Comparison of ENCODE assay signal across 16 mouse cellular contexts in genomic region chr5:115695191-115695770, GRCm38 (mm10). TPM values are rescaled to one million over a fixed set of nuclear protein-coding genes. Genes with fewer than 3 reads are reported as not detected.
A peak's percentile ranks its signal among the peaks of the same experiment; 100 is the strongest.
DNase-seq lines count a peak whose midpoint lies in the region; TF ChIP-seq lines count a peak whose summit lies in the region.
"Had no signal": no experiment of that assay in that cellular context is flagged by ENCODE, and none has a peak within 500 bp of the region (broad histone marks: within the 10 kb centered on the region; RNA-seq: fewer than 3 reads in every experiment).

No protein-coding gene starts in this region.

- no peaks in the 10 kb centered on the region for H3K4me1 ChIP-seq in kidney, adult 2 months (ENCODE audit: control insufficient read depth, insufficient read depth, low read length)
- peaks cover 13% of the 10 kb centered on the region for H3K4me1 ChIP-seq in limb, embryonic 10.5 days

- H3K27ac ChIP-seq in kidney, adult 2 months (ENCODE audit: insufficient read depth, low read depth, low read length), result no peak overlapping the region
- no peak overlapping the region for H3K27ac ChIP-seq in limb, embryonic 10.5 days
- H3K27ac ChIP-seq: embryonic facial prominence, embryonic 15.5 days; limb, embryonic 15.5 days; neural tube, embryonic 12.5 days had no signal

- no peak overlapping the region for H3K4me3 ChIP-seq in kidney, adult 2 months (ENCODE audit: insufficient read depth, low read depth, low read length)
- H3K4me3 ChIP-seq in limb, embryonic 10.5 days, result no peak overlapping the region
- H3K4me3 ChIP-seq: embryonic facial prominence, embryonic 15.5 days; limb, embryonic 15.5 days; neural tube, embryonic 12.5 days had no signal

- TF ChIP-seq CTCF in kidney, adult 2 months (conservative IDR thresholded peaks at IDR 0.05; ENCODE audit: insufficient read depth, insufficient read length, low read depth, low read length), result no peak

- no peaks in the 10 kb centered on the region for H3K36me3 ChIP-seq in kidney, adult 2 months (ENCODE audit: control insufficient read depth, insufficient read depth, low read length)
- no peaks in the 10 kb centered on the region for H3K36me3 ChIP-seq in limb, embryonic 10.5 days
- H3K36me3 ChIP-seq: embryonic facial prominence, embryonic 15.5 days; limb, embryonic 15.5 days; neural tube, embryonic 12.5 days had no signal

- peak; percentile 6 for DNase-seq in kidney, adult 2 months
- no peak for DNase-seq in kidney, postnatal 36 days
- DNase-seq in testis, postnatal 10 days (ENCODE audit: low spot score), result peak; percentile 16
- no peak for DNase-seq in testis, postnatal 14 days (ENCODE audit: low spot score)
- DNase-seq in cerebellum, postnatal 10 days, result peak; percentile 79
- no peak for DNase-seq in kidney, adult 8-10 months
- no peak for DNase-seq in limb, embryonic 10.5 days (ENCODE audit: low spot score)
- DNase-seq: adrenal gland, adult 8-10 months; forebrain, postnatal 0 days; gastrocnemius, postnatal 36 days; kidney, postnatal 14 days; lung, embryonic 14.5 days; thymus, postnatal 36 days had no signal

- H3K9me3 ChIP-seq in limb, embryonic 10.5 days (replicated peaks), result no peaks in the 10 kb centered on the region
- H3K9me3 ChIP-seq: embryonic facial prominence, embryonic 15.5 days; limb, embryonic 15.5 days; neural tube, embryonic 12.5 days had no signal

- TF ChIP-seq POLR2A in kidney, adult 2 months (IDR thresholded peaks at IDR 0.05; ENCODE audit: low read depth, low read length), result no peak

- H3K27me3 ChIP-seq in kidney, adult 2 months (replicated peaks; ENCODE audit: control insufficient read depth, insufficient read depth, low read length), result no peaks in the 10 kb centered on the region
- H3K27me3 ChIP-seq in limb, embryonic 10.5 days (ENCODE audit: low read depth, poor library complexity, severe bottlenecking), result no peaks in the 10 kb centered on the region
- H3K27me3 ChIP-seq: embryonic facial prominence, embryonic 15.5 days; neural tube, embryonic 12.5 days had no signal

- 63% methylated on average over 6 of the region's 6 CpGs for WGBS in kidney, adult 2 months
- WGBS in limb, embryonic 10.5 days, result 85% methylated on average over 6 of the region's 6 CpGs

RNA-seq across cellular contexts. Expression of gene Bicdl1, which starts 36.1 kb away (rescaled TPM):
- 55.9 and 67.5 TPM in 2 replicates for polyA plus RNA-seq in kidney, adult 2 months (2012; rRNA removed)
- 7.1 and 8.3 TPM in 2 replicates for polyA plus RNA-seq in limb, embryonic 10.5 days (2016; fragmentation: Nextera tagmentation; extraction: Ambion mirVana)

Comparison
In these comparisons a context has a peak if more than half of its experiments do, and no peak if none do; other contexts are left out.
1. DNase-seq: peak in kidney, adult 2 months (single experiment), testis, postnatal 10 days (single experiment) and cerebellum, postnatal 10 days (2 of 2); none in kidney, postnatal 36 days (0 of 2), testis, postnatal 14 days (single experiment), kidney, adult 8-10 months (0 of 2) and limb, embryonic 10.5 days (single experiment).